Comparison of ENCODE assay signal across 7 mouse cellular contexts in genomic region chr6:87980374-87981029, GRCm38 (mm10). TPM values are rescaled to one million over a fixed set of nuclear protein-coding genes. Genes with fewer than 3 reads are reported as not detected.
DNase-seq lines count a peak whose midpoint lies in the region; ATAC-seq and TF ChIP-seq lines count a peak whose summit lies in the region.

No protein-coding gene starts in this region.

- peak overlapping the region; percentile 97 for H3K27ac ChIP-seq in forebrain, embryonic 13.5 days
- peak overlapping the region; percentile 94 for H3K27ac ChIP-seq in hindbrain, embryonic 15.5 days (replicated peaks)
- no peak overlapping the region for H3K27ac ChIP-seq in small intestine, adult 2 months (ENCODE audit: insufficient read depth, low read depth, low read length)

- H3K4me3 ChIP-seq in forebrain, embryonic 13.5 days: peak overlapping the region; percentile 79
- H3K4me3 ChIP-seq in hindbrain, embryonic 15.5 days: peak overlapping the region; percentile 93
- peak overlapping the region; percentile 67 for H3K4me3 ChIP-seq in small intestine, adult 2 months (ENCODE audit: low read depth, low read length)

- peaks cover 26% of the 10 kb centered on the region for H3K36me3 ChIP-seq in forebrain, embryonic 13.5 days (ENCODE audit: poor library complexity, severe bottlenecking)
- peaks cover 17% of the 10 kb centered on the region for H3K36me3 ChIP-seq in hindbrain, embryonic 15.5 days
- H3K36me3 ChIP-seq in small intestine, adult 2 months (ENCODE audit: control insufficient read depth, insufficient read depth, low read length): no peaks in the 10 kb centered on the region

- no peak for TF ChIP-seq CTCF in small intestine, adult 2 months (IDR thresholded peaks at IDR 0.05; ENCODE audit: extremely low read depth, insufficient read length, insufficient replicate concordance, low read depth, low read length)

- peak overlapping the region; percentile 95 for H3K9ac ChIP-seq in forebrain, embryonic 13.5 days
- H3K9ac ChIP-seq in hindbrain, embryonic 15.5 days: peak overlapping the region; percentile 73

- intact Hi-C loops in left cerebral cortex, postnatal 36 days (cut with DNase I): loop anchor here (5.0 to 10.0 kb wide), 2 partner anchors 68 to 146 kb away; partner anchors contain the start of genes Gm45140, Hmces and Isy1

- peak; percentile 66 for DNase-seq in NIH3T3 (ENCODE audit: low read depth)
- peak; percentile 73 for DNase-seq in brain, embryonic 18.5 days (ENCODE audit: low read depth, low spot score)
- peak; percentile 76 to 89 for DNase-seq in left cerebral cortex, postnatal 36 days (ENCODE audit: low spot score in 2 of 2)
- DNase-seq in mesoderm, embryonic 11.5 days (ENCODE audit: low read depth, low spot score): peak; percentile 95

- no peaks in the 10 kb centered on the region for H3K9me3 ChIP-seq in forebrain, embryonic 13.5 days (replicated peaks)
- no peaks in the 10 kb centered on the region for H3K9me3 ChIP-seq in hindbrain, embryonic 15.5 days

- peak; percentile 91 for ATAC-seq in forebrain, embryonic 13.5 days
- peak; percentile 86 for ATAC-seq in hindbrain, embryonic 15.5 days (ENCODE audit: low FRiP score, low read depth)

- no peak for TF ChIP-seq POLR2A in small intestine, adult 2 months (IDR thresholded peaks at IDR 0.05; ENCODE audit: low read depth, low read length)

- H3K27me3 ChIP-seq in forebrain, embryonic 13.5 days: no peaks in the 10 kb centered on the region
- no peaks in the 10 kb centered on the region for H3K27me3 ChIP-seq in hindbrain, embryonic 15.5 days
- peaks cover 17% of the 10 kb centered on the region for H3K27me3 ChIP-seq in small intestine, adult 2 months (ENCODE audit: control insufficient read depth, insufficient read depth, low read length)

- peak overlapping the region; percentile 82 for H3K4me2 ChIP-seq in forebrain, embryonic 13.5 days
- H3K4me2 ChIP-seq in hindbrain, embryonic 15.5 days: peak overlapping the region; percentile 71

- H3K4me1 ChIP-seq in forebrain, embryonic 13.5 days: peaks cover 21% of the 10 kb centered on the region
- H3K4me1 ChIP-seq in hindbrain, embryonic 15.5 days (replicated peaks): peaks cover 23% of the 10 kb centered on the region
- H3K4me1 ChIP-seq in small intestine, adult 2 months (ENCODE audit: control insufficient read depth, insufficient read depth, insufficient read length, low read length): peaks cover 11% of the 10 kb centered on the region

- WGBS in forebrain, embryonic 13.5 days: under 1% methylated on average over 64 of the region's 66 CpGs
- WGBS in hindbrain, embryonic 15.5 days: under 1% methylated on average over 62 of the region's 66 CpGs
- WGBS in small intestine, adult 2 months: 1% methylated on average over 66 of the region's 66 CpGs

RNA-seq across cellular contexts. Expression of gene H1fx, which starts 0.9 kb away (rescaled TPM):
- 29.4 and 34.9 TPM in 2 replicates for polyA plus RNA-seq in forebrain, embryonic 13.5 days (2015; fragmentation: Nextera tagmentation; extraction: Ambion mirVana)
- polyA plus RNA-seq in hindbrain, embryonic 15.5 days (2015; fragmentation: Nextera tagmentation; extraction: Ambion mirVana): 46.7 and 51.6 TPM in 2 replicates
- 10 to 100 TPM; 60.4 to 73.0 TPM for total RNA-seq in left cerebral cortex, postnatal 36 days (2021)
- polyA plus RNA-seq in small intestine, adult 2 months (2012; rRNA removed): 5.9 and 10.9 TPM in 2 replicates
